Mouse (Mus musculus) neural tube, embryonic 12.5 days (tissue): Measurements from ENCODE around the gene Snx32. TPM values are rescaled to one million over a fixed set of nuclear protein-coding genes. Genes with fewer than 3 reads are reported as not detected.
A peak's percentile ranks its signal among the peaks of the same experiment; 100 is the strongest.

ENCODE experiments used
- ATAC-seq: fragments of 200-750 bp; cut with Nextera tagmentation; 2 replicates; pipeline ENCODE4 v1.8.0; 2017; ENCODE audit warnings: low read depth, mild to moderate bottlenecking, moderate TSS enrichment, moderate library complexity; ENCODE audit not compliant: low FRiP score
- H3K27ac ChIP-seq: fragments of 300-500 bp; sonication (generic); 2 replicates; pipeline ENCODE4 v1.5.1; 2016
- H3K27me3 ChIP-seq: fragments of 300-500 bp; sonication (generic); replicated peaks from 2 replicates; pipeline ENCODE4 v1.6.1; 2016; ENCODE audit warnings: mild to moderate bottlenecking
- H3K36me3 ChIP-seq: fragments of 300-500 bp; sonication (generic); 2 replicates; pipeline ENCODE4 v1.6.1; 2016; ENCODE audit warnings: mild to moderate bottlenecking
- H3K4me1 ChIP-seq: fragments of 300-500 bp; sonication (generic); 2 replicates; pipeline ENCODE4 v1.6.1; 2016
- H3K4me2 ChIP-seq: fragments of 300-500 bp; sonication (generic); replicated peaks from 2 replicates; pipeline ENCODE4 v1.6.1; 2016; ENCODE audit warnings: mild to moderate bottlenecking
- H3K4me3 ChIP-seq: fragments of 300-500 bp; sonication (generic); 2 replicates; pipeline ENCODE4 v1.5.1; 2016
- H3K9ac ChIP-seq: fragments of 300-500 bp; sonication (generic); 2 replicates; pipeline ENCODE4 v1.6.1; 2016; ENCODE audit warnings: mild to moderate bottlenecking
- H3K9me3 ChIP-seq: fragments of 300-500 bp; sonication (generic); 2 replicates; pipeline ENCODE4 v1.6.1; 2016; ENCODE audit warnings: mild to moderate bottlenecking
- WGBS: fragments of 180-500 bp; shearing (Covaris S2); methylation state at CpG from one replicate; pipeline ENCODE4 v1.1.7; 2016; 5-methylcytosine and 5-hydroxymethylcytosine counted together
- polyA plus RNA-seq: library from polyadenylated mRNA; unstranded; fragments of >200 nt; fragmentation: Nextera tagmentation; extraction: Ambion mirVana; gene quantifications from 2 replicates; pipeline ENCODE4 v1.2.1, GENCODE M21; 2016

Snx32 gene
- polyA plus RNA-seq, 1 experiment from 2014 or later, result 47.1 TPM

DNA sequence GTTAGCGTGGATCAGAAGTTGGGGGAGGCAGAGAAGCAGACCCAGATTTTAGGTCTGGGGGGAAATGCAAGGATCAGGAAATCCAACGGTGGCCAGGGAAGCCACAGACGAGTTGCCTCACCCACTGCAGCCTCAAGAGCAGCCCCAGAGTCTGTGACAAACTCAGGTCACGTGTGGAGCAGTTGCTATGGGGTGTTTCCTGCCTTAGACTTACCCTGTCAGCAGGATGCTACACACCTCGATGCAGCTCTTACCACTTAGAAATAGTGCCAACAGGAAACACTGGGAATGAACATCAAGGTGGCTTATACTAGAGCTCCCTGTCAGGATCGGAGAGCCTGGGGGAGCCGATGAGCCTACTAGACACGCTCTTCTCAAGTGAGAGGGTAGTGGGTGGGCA lies 22.2 kb upstream of the Snx32 start:
- ATAC-seq, result no peak

DNA sequence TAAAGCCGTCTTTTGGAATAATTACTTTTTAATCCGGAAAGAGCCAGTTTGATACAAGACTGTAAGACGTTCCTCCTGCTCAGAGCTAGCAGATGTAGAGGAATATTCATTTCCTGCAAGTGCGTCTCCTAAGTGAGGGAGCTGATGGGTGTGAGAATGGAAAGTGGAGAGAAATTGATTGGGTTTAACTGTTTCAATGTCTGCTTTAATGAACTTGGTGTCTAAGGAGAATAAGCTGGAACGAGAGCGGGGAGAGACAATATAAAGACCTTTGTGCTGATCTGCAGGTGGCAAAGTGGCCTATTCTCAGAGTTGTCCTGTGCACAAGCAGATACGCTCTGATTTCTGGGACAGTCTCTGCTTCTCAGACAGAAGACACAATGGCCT lies 19.8 kb upstream of the Snx32 start:
- H3K27ac ChIP-seq, result no peak overlapping the region
- H3K4me1 ChIP-seq, result 0 out of 2 replicates have a peak, but pooled peaks cover 4% of the 10 kb centered on the region
- no peaks in the 10 kb centered on the region for H3K9me3 ChIP-seq
- H3K4me3 ChIP-seq, result no peak overlapping the region
- H3K9ac ChIP-seq, result no peak overlapping the region
- H3K4me2 ChIP-seq, result 0 out of 2 replicates have a peak overlapping the region, but pooled peaks have one; percentile 2
- peaks cover 8% of the 10 kb centered on the region; the same call in 1 of the 2 replicates for H3K27me3 ChIP-seq
- ATAC-seq, result no peak
- no peaks in the 10 kb centered on the region for H3K36me3 ChIP-seq
- 37% methylated on average over 7 of the region's 7 CpGs for WGBS

More for the DNA sequence above, 22.2 kb upstream of the Snx32 start:
- H3K4me2 ChIP-seq, result no peak overlapping the region
- WGBS, result 76% methylated on average over 8 of the region's 8 CpGs
- H3K36me3 ChIP-seq, result no peaks in the 10 kb centered on the region
- no peak overlapping the region for H3K9ac ChIP-seq
- no peaks in the 10 kb centered on the region for H3K9me3 ChIP-seq
- peaks cover 11% of the 10 kb centered on the region; the same call in 1 of the 2 replicates for H3K27me3 ChIP-seq
- H3K4me1 ChIP-seq, result 0 out of 2 replicates have a peak, but pooled peaks cover 4% of the 10 kb centered on the region
- H3K27ac ChIP-seq, result no peak overlapping the region
- no peak overlapping the region for H3K4me3 ChIP-seq

DNA sequence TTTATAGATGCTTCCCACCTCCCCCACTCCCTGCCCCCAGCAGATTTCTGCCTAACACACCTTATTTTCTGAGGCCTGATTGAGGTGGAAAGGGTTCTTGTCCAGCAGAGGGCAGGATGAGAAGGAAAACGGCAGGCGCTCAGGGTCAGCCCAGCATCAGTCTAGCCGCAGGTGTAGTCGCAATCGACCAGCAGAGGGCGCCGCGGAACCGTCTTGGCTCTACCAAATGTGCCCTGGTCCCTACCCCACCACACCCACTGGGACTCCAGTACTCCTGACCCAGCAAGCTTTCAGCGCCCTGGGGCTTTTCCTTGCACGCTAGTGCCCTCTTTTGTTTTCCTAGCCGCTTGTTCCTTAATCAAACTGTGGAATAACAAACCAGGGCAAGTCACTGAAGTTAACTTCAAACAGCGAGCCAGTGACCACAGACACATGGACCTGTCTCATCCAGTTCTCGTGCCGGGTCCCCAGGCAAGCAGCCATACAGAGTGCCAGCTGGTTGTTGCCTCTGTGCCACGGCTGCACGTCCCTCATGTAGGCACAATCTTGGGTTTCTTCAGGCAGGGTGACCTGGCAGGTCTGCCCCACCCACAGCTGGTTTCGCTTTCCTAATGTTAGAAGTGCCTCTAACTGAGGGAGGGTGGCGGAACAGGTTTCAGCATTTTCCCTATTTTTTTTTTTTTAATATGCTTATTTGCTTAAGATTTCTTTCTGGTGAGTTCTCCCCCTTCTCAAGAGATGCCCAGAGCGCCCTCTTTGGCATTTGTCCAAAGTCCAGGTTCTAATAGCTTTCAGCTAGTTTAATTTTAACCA lies 19.2 kb upstream of the Snx32 start:
- peak overlapping the region; percentile 30 for H3K4me2 ChIP-seq
- no peak overlapping the region for H3K4me3 ChIP-seq
- H3K36me3 ChIP-seq, result no peaks in the 10 kb centered on the region
- no peaks in the 10 kb centered on the region for H3K9me3 ChIP-seq
- ATAC-seq, result peak; percentile 85
- WGBS, result 15% methylated on average over 20 of the region's 20 CpGs
- H3K27ac ChIP-seq, result no peak overlapping the region
- H3K4me1 ChIP-seq, result 0 out of 2 replicates have a peak, but pooled peaks cover 4% of the 10 kb centered on the region
- no peak overlapping the region for H3K9ac ChIP-seq
- H3K27me3 ChIP-seq, result peaks cover 8% of the 10 kb centered on the region; the same call in 1 of the 2 replicates

DNA sequence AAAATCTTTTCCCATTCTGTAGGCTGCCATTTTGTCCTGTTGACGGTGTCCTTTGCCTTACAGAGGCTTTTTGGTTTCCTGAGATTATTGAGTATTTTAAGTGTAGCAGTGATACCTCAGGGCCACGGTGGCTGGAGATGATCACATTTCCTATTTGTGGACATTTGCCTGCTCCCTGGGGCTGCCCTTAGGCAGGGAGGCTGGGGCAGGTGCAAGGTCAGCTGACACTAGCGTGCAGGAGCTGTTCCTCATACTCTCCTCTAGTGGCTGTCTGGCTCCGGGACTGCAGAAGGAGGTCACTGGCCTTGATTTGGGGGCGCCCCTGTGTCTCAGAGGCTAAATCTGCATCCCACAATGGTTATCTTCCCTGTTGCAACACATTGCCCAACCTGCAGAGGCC lies 14.9 kb upstream of the Snx32 start:
- no peaks in the 10 kb centered on the region for H3K9me3 ChIP-seq
- no peak overlapping the region for H3K4me2 ChIP-seq
- H3K4me1 ChIP-seq, result 0 out of 2 replicates have a peak, but pooled peaks cover 4% of the 10 kb centered on the region
- H3K4me3 ChIP-seq, result no peak overlapping the region
- no peaks in the 10 kb centered on the region for H3K27me3 ChIP-seq
- no peaks in the 10 kb centered on the region for H3K36me3 ChIP-seq
- H3K9ac ChIP-seq, result no peak overlapping the region
- no peak overlapping the region for H3K27ac ChIP-seq
- 75% methylated on average over 5 of the region's 5 CpGs for WGBS
- no peak for ATAC-seq

DNA sequence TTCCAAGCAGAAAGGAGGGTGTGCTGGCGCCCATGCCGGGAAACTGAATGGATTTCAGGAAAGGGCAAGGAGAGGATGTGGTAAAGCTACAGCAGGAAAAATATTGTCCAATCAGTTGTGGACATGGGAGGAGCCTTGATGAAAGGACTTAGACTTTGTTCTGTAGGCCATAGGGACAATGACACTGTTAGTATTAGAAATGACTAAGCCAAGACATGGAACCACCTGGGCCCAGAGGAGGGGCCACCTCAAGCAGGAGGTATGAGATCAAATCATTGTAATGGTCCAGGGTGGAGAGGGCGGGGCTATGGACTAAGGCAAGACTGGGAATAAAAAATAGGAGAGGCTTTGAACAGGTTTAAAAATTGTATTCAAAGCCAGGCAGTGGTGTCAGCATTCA lies 8.4 kb upstream of the Snx32 start:
- no peak overlapping the region for H3K27ac ChIP-seq
- no peak overlapping the region for H3K4me3 ChIP-seq
- ATAC-seq, result no peak
- no peaks in the 10 kb centered on the region for H3K9me3 ChIP-seq
- no peak overlapping the region for H3K9ac ChIP-seq
- 90% methylated on average over 3 of the region's 3 CpGs for WGBS
- H3K4me2 ChIP-seq, result no peak overlapping the region
- no peaks in the 10 kb centered on the region for H3K36me3 ChIP-seq
- H3K4me1 ChIP-seq, result no peaks in the 10 kb centered on the region
- no peaks in the 10 kb centered on the region for H3K27me3 ChIP-seq

DNA sequence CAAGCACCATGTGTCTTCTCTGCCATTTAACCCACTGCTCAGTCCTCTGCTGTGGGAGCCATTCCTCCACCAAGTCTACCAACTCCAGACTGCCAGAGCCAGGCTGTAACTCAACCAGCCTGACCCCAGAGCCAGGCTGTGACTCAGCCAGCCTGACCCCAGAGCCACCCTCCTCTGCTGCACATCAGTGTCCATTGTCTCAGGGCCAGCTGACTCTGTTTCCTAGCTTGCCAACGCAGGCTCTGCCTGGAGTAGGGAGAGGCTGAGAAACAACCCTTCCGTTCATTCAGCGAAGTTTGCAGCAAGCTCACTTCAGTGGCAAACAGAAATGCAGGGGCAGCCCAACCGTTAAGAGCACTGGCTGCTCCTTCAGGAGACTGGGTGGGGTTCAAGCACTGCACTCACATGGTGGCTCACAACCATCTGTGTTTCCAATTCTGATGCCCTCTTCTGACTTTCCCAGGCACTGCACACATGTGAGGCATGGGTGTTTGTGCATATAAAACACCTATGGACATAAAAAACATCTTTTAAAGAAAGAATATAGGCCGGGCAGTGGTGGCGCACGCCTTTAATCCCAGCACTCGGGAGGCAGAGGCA lies 6.7 kb upstream of the Snx32 start:
- Histone ChIP-seq H3K4me3 (no peak overlapping the region), H3K9ac (no peak overlapping the region), H3K9me3 (no peaks in the 10 kb centered on the region), H3K27me3 (no peaks in the 10 kb centered on the region), H3K4me2 (no peak overlapping the region), H3K36me3 (no peaks in the 10 kb centered on the region), H3K4me1 (no peaks in the 10 kb centered on the region; the same call in 1 of the 2 replicates), H3K27ac (no peak overlapping the region)
- no peak for ATAC-seq
- WGBS, result 77% methylated on average over 8 of the region's 8 CpGs

DNA sequence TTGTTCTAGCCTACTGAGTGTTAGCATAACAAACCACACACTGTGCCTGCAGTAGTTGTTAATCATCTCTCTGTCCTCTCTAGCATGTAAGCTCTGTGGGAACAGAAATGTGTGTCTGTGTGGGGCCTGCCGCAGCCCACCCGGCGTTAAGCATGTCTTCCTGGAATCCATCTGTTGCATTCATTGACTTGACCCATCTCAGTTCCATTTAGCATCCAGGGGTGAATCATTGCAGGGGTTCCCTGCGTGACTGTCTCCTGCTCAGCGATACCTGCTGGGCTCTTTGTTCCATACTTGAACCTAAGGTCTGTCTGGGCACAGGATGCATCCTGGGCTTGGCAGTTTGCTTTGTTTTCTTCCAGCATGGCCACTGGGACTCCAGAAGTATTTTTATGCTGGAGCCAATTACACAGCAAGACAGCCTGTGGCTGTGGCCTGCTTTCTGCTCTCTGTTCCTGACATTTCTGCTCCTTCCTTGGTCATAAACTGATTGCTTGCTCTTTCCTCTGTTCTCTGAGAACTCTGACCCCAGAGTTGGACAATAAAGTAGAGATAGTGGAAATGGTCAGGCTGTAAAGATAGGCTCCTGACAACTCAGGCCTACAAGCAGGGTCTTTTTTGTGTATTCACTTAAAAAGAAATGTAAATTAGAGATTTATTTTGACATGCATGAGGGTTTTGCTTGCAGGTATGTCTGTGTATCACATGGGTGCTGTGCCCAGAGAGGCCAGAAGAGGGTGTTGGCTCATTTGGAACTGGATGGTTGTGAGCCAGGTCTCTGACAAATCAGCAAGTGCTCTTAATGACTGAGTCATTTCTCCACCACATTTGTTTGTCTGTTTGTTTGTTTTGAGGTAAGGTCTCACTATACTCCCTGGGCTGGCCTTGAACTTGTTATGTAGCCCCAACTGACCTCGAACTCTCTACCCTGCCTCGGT lies 5.8 kb upstream of the Snx32 start:
- ATAC-seq, result no peak

DNA sequence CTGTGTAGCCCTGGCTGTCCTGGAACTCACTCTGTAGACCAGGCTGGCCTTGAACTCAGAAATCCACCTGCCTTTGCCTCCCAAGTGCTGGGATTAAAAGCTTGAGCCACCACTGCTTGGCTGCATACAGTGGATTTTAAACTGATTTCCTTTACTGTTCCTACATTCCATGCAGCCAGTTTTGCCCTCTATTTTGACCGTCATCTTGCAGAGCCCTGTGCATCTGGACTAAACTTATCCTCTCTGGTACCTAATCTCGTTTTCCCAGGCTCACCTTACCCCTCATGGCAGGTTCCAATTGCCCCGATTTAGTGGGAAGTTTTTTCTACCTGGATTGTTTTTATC lies 2.6 kb upstream of the Snx32 start:
- Histone ChIP-seq H3K4me3 (no peak overlapping the region), H3K27me3 (no peaks in the 10 kb centered on the region), H3K9ac (no peak overlapping the region), H3K27ac (no peak overlapping the region), H3K4me2 (no peak overlapping the region), H3K4me1 (peaks cover 13% of the 10 kb centered on the region; the same call in 1 of the 2 replicates), H3K9me3 (no peaks in the 10 kb centered on the region), H3K36me3 (no peaks in the 10 kb centered on the region)
- WGBS, result 88% methylated on average over 3 of the region's 3 CpGs
- ATAC-seq, result no peak

More for the DNA sequence above, 5.8 kb upstream of the Snx32 start:
- no peaks in the 10 kb centered on the region for H3K27me3 ChIP-seq
- no peaks in the 10 kb centered on the region for H3K36me3 ChIP-seq
- H3K4me2 ChIP-seq, result no peak overlapping the region
- H3K9ac ChIP-seq, result no peak overlapping the region
- peaks cover 2% of the 10 kb centered on the region; the same call in 1 of the 2 replicates for H3K4me1 ChIP-seq
- H3K4me3 ChIP-seq, result no peak overlapping the region
- WGBS, result 69% methylated on average over 7 of the region's 7 CpGs
- H3K27ac ChIP-seq, result no peak overlapping the region
- no peaks in the 10 kb centered on the region for H3K9me3 ChIP-seq

DNA sequence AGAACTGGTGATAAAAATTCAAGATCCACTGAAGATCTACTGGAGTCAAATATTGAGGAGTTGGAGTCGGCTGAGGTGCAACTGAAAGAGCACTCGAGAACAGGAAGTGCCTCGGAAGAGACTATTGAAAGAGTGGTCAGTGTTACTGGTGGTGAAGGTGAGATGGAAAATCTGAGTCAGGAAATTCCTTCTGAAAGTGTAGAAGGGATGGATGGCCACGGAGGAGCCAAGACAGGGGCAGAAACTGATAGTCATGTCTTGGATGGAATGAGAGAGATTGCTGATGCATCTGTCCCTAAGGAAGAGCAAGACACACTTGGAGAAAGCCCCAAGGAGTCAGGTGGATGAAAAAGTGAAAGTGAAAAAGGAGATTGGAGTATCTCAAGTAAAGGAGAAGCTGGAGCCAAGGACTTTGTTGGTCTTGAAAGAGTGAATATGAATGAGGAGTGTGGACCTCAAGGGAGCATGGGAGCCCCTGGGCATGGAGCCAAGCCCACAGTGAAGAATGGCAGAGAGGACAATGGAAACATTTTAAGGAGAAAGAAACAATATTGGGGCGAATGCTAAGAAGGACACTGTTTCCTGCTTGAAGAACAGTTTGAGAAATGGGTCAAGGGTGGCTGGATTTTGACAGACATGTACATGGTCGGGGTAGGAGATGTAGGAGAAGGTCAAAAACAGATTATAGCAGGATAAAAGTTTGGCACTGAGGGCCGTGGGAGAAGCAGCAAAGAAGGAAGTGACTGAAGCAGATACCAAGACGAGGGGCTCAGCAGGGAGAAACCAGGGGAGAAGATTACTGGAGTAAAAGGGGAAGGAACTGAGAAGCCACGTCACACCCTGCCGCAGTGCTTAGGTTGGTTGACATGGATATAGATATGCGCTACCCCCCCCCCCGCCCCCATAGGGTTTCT lies 2.0 kb upstream of the Snx32 start:
- H3K4me3 ChIP-seq, result no peak overlapping the region
- no peak for ATAC-seq
- H3K9me3 ChIP-seq, result no peaks in the 10 kb centered on the region
- H3K9ac ChIP-seq, result no peak overlapping the region
- H3K27ac ChIP-seq, result no peak overlapping the region
- WGBS, result 83% methylated on average over 12 of the region's 12 CpGs
- H3K36me3 ChIP-seq, result no peaks in the 10 kb centered on the region
- no peaks in the 10 kb centered on the region for H3K27me3 ChIP-seq
- no peak overlapping the region for H3K4me2 ChIP-seq
- peaks cover 13% of the 10 kb centered on the region; the same call in 1 of the 2 replicates for H3K4me1 ChIP-seq

DNA sequence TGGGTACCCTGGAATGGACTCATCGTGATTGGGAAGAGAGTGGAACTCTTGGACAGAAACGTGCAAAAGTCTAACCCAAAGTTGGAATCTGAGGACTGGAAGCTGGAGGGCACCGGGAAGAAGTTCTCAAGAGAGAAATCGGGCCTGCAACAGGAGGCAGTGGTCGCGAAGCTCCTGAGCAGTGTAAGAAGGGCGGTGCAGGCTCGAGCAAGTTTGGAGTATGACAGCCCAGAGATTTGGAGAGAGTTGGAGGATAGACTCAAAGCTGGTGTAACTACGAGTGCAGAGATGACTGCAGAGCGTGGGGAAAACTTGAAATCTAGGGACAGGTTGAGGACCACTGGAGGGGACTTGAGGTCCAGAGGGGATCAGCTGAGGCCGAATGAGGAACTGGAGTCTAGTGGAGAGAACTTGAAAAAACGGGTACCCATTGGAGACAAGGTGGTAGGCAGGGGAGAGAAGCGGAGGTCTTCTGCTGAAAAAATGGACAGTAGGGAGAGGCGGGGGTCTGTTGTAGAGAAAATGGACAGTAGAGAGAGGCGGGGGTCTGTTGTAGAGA lies 815 bp upstream of the Snx32 start:
- H3K9me3 ChIP-seq, result no peaks in the 10 kb centered on the region
- H3K4me3 ChIP-seq, result peak overlapping the region; percentile 47
- H3K27ac ChIP-seq, result no peak overlapping the region
- 0 out of 2 replicates have a peak, but pooled peaks have one; percentile 3 for ATAC-seq
- H3K4me2 ChIP-seq, result peak overlapping the region; percentile 74
- peaks cover 13% of the 10 kb centered on the region; the same call in 1 of the 2 replicates for H3K4me1 ChIP-seq
- 50% methylated on average over 14 of the region's 15 CpGs for WGBS
- peak overlapping the region; percentile 47 for H3K9ac ChIP-seq
- H3K36me3 ChIP-seq, result no peaks in the 10 kb centered on the region
- no peaks in the 10 kb centered on the region for H3K27me3 ChIP-seq

DNA sequence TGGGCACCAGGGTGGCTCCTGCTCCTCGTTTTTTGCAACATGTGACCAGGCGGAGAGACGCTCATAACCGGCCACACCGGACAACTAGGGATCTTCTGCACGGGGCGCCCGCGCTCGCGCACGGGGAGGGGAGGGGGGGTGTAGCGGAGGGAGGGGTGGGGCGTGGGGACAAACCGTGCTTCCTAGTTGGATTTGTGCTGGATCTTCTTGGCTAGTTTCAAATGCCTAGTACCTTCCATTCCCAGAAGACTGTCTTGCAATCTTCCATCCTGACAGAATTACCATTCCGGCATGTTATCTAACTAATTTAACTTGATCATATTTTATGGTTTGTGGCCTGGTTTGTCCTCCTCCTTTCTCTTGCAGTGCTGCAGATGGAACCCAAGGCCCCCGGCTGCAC lies 6.7 kb downstream of the Snx32 start, which contains the start of gene 1700020D05Rik:
TSS of gene 1700020D05Rik (minus strand) at position 101 of the 400 bp plus-strand sequence.
- Histone ChIP-seq H3K9ac (no peak within 1 kb of the TSS), H3K4me1 (no peaks in the 10 kb centered on the region), H3K9me3 (no peaks in the 10 kb centered on the region), H3K4me2 (no peak within 1 kb of the TSS), H3K27ac (no peak within 1 kb of the TSS), H3K36me3 (no peaks in the 10 kb centered on the region), H3K27me3 (no peaks in the 10 kb centered on the region), H3K4me3 (no peak within 1 kb of the TSS)
- no peak for ATAC-seq
- 55% methylated on average over 17 of the region's 17 CpGs for WGBS
